Mouse (Mus musculus): ENCODE data around the gene Klf13. TPM values are rescaled to one million over a fixed set of nuclear protein-coding genes. Genes with fewer than 3 reads are reported as not detected.

Gene Klf13
- total and polyA plus RNA-seq, 2 experiments from 2014 or later, result 32.0 TPM

DNA sequence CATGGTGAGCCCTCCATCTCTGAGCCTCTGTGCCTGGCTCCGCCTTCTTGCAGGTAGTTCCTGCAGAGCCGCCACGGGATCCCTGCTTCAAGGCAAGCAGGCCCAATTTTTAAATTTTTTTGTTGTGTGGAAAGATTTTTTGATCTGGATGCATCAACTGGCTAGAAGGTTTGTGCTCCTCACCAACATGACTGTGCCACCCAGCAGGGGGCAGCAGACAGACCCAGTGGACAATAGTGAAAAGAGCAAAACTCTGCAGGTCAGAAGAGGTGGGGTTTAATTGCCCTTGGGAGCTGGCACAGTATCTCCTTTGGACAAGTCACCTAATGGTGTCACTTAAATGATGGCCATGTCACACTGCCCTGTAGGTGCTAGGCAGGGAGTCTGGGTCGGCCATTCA is 83.4 kb downstream of the Klf13 start:
- 78% methylated on average over 4 of the region's 4 CpGs for WGBS
- Histone ChIP-seq H3K4me2 (ENCODE audit: low read depth) (no peak overlapping the region), H3K27ac (ENCODE audit: low read depth, low read length) (no peak overlapping the region), H3K4me3 (ENCODE audit: low read depth, low read length) (no peak overlapping the region), H3K9me3 (ENCODE audit: low read length) (no peaks in the 10 kb centered on the region), H3K36me3 (ENCODE audit: insufficient read depth) (no peaks in the 10 kb centered on the region), H3K4me1 (ENCODE audit: insufficient read depth) (peaks cover 3% of the 10 kb centered on the region; the same call in 1 of the 2 replicates), H3K27me3 (ENCODE audit: insufficient read depth, low read length) (peaks cover 3% of the 10 kb centered on the region; the same call in 1 of the 2 replicates), H3K9ac (no peak overlapping the region)
- DNase-seq, result peak; percentile 41
- ATAC-seq, result no peak
- peak; percentile 60 for TF ChIP-seq CTCF (IDR thresholded peaks at IDR 0.05; ENCODE audit: low read depth)

DNA sequence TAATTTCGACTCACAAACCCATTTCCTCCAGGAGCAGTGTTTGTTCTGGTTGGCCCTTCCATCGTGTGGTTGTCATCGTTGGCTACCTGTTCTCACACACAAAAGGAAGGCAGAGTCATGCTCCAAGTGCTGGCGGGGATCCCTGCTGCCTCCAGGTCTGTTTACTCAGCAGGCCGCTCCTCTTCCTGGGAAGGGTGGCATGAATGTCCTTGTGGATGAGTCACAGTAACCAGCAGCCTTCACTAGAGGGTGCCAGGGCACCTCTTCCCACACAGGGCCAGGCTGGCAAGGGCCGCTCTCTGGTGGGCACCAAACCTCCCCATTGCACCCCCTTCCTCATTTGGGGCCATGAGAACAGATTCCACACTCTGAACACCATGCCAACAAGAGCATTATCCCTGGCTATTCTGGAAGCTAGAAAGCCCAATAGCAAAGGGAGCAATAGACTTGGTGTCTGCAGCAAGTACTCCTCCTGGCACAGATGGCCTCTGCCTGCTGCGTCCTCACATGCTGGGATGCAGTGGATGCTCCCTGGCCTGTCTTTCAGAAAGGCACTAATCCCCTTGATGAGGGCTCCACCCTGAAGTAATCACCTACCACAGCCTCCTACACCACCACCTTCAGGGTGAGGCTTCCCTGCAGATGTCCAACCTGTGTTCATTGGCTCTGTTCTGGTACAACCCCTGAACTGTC is 86.7 kb downstream of the Klf13 start:
- WGBS, result 56% methylated on average over 7 of the region's 7 CpGs
- no peaks in the 10 kb centered on the region for H3K9me3 ChIP-seq (ENCODE audit: low read length)
- no peak overlapping the region for H3K4me2 ChIP-seq (ENCODE audit: low read depth)
- no peak overlapping the region for H3K27ac ChIP-seq (ENCODE audit: low read depth, low read length)
- H3K27me3 ChIP-seq (ENCODE audit: insufficient read depth, low read length), result no peaks in the 10 kb centered on the region
- H3K4me1 ChIP-seq (ENCODE audit: insufficient read depth), result no peaks in the 10 kb centered on the region
- DNase-seq, result peak; percentile 12
- H3K36me3 ChIP-seq (ENCODE audit: insufficient read depth), result no peaks in the 10 kb centered on the region
- peak; percentile 74 for ATAC-seq
- no peak overlapping the region for H3K9ac ChIP-seq
- TF ChIP-seq CTCF (IDR thresholded peaks at IDR 0.05; ENCODE audit: low read depth), result peak; percentile 48
- no peak overlapping the region for H3K4me3 ChIP-seq (ENCODE audit: low read depth, low read length)

Other genes with a start within 250 kb of the Klf13 start
- not detected in 2 replicates for gene E030018B13Rik, start 22.1 kb downstream of the Klf13 start, total RNA-seq (2014; rRNA removed)
- gene E030018B13Rik, start 22.1 kb downstream of the Klf13 start, polyA plus RNA-seq (2015; fragmentation: Nextera tagmentation; extraction: Ambion mirVana), result not detected in 2 replicates
- gene Trpm1, start 214.9 kb upstream of the Klf13 start, total RNA-seq (2014; rRNA removed), result 0.23 TPM in 1 of 2 replicates, not detected in the other
- gene Trpm1, start 214.9 kb upstream of the Klf13 start, polyA plus RNA-seq (2015; fragmentation: Nextera tagmentation; extraction: Ambion mirVana), result 0.09 and 0.45 TPM in 2 replicates

All from forebrain, postnatal 0 days (tissue).